Mouse (Mus musculus) cerebellum, postnatal 36 days (tissue): ENCODE measurements around the gene Ptpn22.
"Not testable (repeated sequence)": the region's sequence is repeated elsewhere in the genome, so short reads cannot be mapped to it uniquely, and the experiment has no call there.

Experiments used
- DNase-seq, 2 experiments: peaks; one replicate each; pipeline ENCODE4 v3.0.0; 2021 to 2022; ENCODE audit warnings: mixed read lengths in 2 of 2

Ptpn22 gene

GRCm38 (mm10) chr3:103858881-103859801, at the start of gene Ptpn22:
Gene Ptpn22 (plus strand): TSS chr3:103859795.
- no peak for DNase-seq

GRCm38 (mm10) chr3:103809799-103810150, 49.8 kb upstream of the Ptpn22 start:
- DNase-seq, result no peak

GRCm38 (mm10) chr3:103810967-103811366, 48.6 kb upstream of the Ptpn22 start:
- no peak for DNase-seq

- no peak for DNase-seq
Measured at GRCm38 (mm10) chr3:103827548-103827947, 32.0 kb upstream of the Ptpn22 start.

- DNase-seq, result no peak
Measured at GRCm38 (mm10) chr3:103829036-103829435, 30.6 kb upstream of the Ptpn22 start.

GRCm38 (mm10) chr3:103830681-103831080, 28.9 kb upstream of the Ptpn22 start:
- not testable (repeated sequence) for DNase-seq

- DNase-seq, result peak; percentile 40 to 43
Measured at GRCm38 (mm10) chr3:103831146-103831545, 28.4 kb upstream of the Ptpn22 start.

- no peak for DNase-seq
Measured at GRCm38 (mm10) chr3:103832426-103832825, 27.2 kb upstream of the Ptpn22 start, which contains the start of gene Bcl2l15. Gene Bcl2l15 (plus strand): TSS chr3:103832601.

- DNase-seq, result no peak
Measured at GRCm38 (mm10) chr3:103834001-103834400, 25.6 kb upstream of the Ptpn22 start.

- DNase-seq, result no peak
Measured at GRCm38 (mm10) chr3:103835272-103835950, 24.2 kb upstream of the Ptpn22 start.

GRCm38 (mm10) chr3:103835951-103836310, 23.7 kb upstream of the Ptpn22 start:
- DNase-seq, result peak; percentile 58 to 64

GRCm38 (mm10) chr3:103836453-103836852, 23.1 kb upstream of the Ptpn22 start:
- peak in 1 of 2 experiments; percentile 17 for DNase-seq

GRCm38 (mm10) chr3:103839711-103840110, 19.9 kb upstream of the Ptpn22 start:
- no peak for DNase-seq

- not testable (repeated sequence) for DNase-seq
Measured at GRCm38 (mm10) chr3:103840195-103840594, 19.4 kb upstream of the Ptpn22 start.

- DNase-seq, result not testable (repeated sequence)
Measured at GRCm38 (mm10) chr3:103840946-103841345, 18.6 kb upstream of the Ptpn22 start.

- peak; percentile 88 to 90 for DNase-seq
Measured at GRCm38 (mm10) chr3:103850644-103851363, 8.8 kb upstream of the Ptpn22 start.

GRCm38 (mm10) chr3:103851481-103851880, 8.1 kb upstream of the Ptpn22 start:
- DNase-seq, result peak; percentile 37 to 55

GRCm38 (mm10) chr3:103851882-103852281, 7.7 kb upstream of the Ptpn22 start:
- DNase-seq, result peak; percentile 47 to 63

GRCm38 (mm10) chr3:103852565-103853299, 6.9 kb upstream of the Ptpn22 start:
- DNase-seq, result peak; percentile 84 to 91

GRCm38 (mm10) chr3:103853804-103854203, 5.8 kb upstream of the Ptpn22 start:
- DNase-seq, result peak; percentile 49 to 63

- peak; percentile 40 to 50 for DNase-seq
Measured at GRCm38 (mm10) chr3:103857036-103857805, 2.4 kb upstream of the Ptpn22 start.
